Mouse (Mus musculus) CH12.LX (cell line): ENCODE measurements around the gene Hrh2. TPM values are rescaled to one million over a fixed set of nuclear protein-coding genes. Genes with fewer than 3 reads are reported as not detected.

Experiments used
- DNase-seq: peaks from one replicate; pipeline ENCODE4 v3.0.0-alpha.2; 2013; ENCODE audit errors: extremely low read depth
- H3K27ac ChIP-seq: 2 replicates; pipeline ENCODE4 v1.5.1; 2012; ENCODE audit warnings: low read depth, mild to moderate bottlenecking, control low read depth, moderate library complexity; ENCODE audit not compliant: insufficient read depth
- H3K27me3 ChIP-seq: replicated peaks from 2 replicates; pipeline ENCODE3; 2012; ENCODE audit warnings: inconsistent platforms
- H3K36me3 ChIP-seq, 2 experiments: replicated peaks in 1 of 2; 2 replicates each; pipeline versions ENCODE3 to v1.6.1; 2012; ENCODE audit warnings: inconsistent platforms in 1 of 2, low read length in 1 of 2, mild to moderate bottlenecking in 1 of 2, mixed read lengths in 1 of 2, moderate library complexity in 1 of 2; ENCODE audit not compliant: control insufficient read depth in 1 of 2, insufficient read depth in 1 of 2
- H3K4me1 ChIP-seq, 2 experiments: 2 replicates each; pipeline ENCODE4 v1.6.1; 2012; ENCODE audit warnings: inconsistent platforms in 1 of 2, moderate library complexity in 1 of 2; ENCODE audit not compliant: insufficient read depth in 2 of 2, control insufficient read depth in 1 of 2
- H3K4me2 ChIP-seq: 2 replicates; pipeline ENCODE4 v1.6.1; 2012; ENCODE audit warnings: low read depth, mild to moderate bottlenecking, control low read depth; ENCODE audit not compliant: poor library complexity, insufficient read depth, severe bottlenecking
- H3K4me3 ChIP-seq, 3 experiments: fragments of 150-350 bp in 1 of 3; sonication (generic) in 1 of 3; replicated peaks in 1 of 3; 2 replicates each; pipeline versions ENCODE3 to v1.5.1; 2011 to 2012; ENCODE audit warnings: low read depth in 2 of 3, low read length in 2 of 3, mild to moderate bottlenecking in 2 of 3, moderate library complexity in 2 of 3, control low read depth in 1 of 3, improper control_type of control experiment in 1 of 3, inconsistent platforms in 1 of 3, mixed read lengths in 1 of 3; ENCODE audit not compliant: poor library complexity in 1 of 3
- H3K79me2 ChIP-seq: replicated peaks from 2 replicates; pipeline ENCODE4 v1.6.1; 2012; ENCODE audit warnings: mild to moderate bottlenecking, moderate library complexity; ENCODE audit not compliant: control insufficient read depth, poor library complexity, insufficient read depth, severe bottlenecking; ENCODE audit errors: extremely low read depth
- H3K9ac ChIP-seq: 2 replicates; pipeline ENCODE4 v1.6.1; 2012; ENCODE audit warnings: low read depth, mild to moderate bottlenecking, control low read depth, moderate library complexity; ENCODE audit not compliant: insufficient read depth
- H3K9me3 ChIP-seq: replicated peaks from 2 replicates; pipeline ENCODE3; 2012; ENCODE audit warnings: low read length, inconsistent platforms, mixed read lengths
- BHLHE40 ChIP-seq: IDR thresholded peaks from 2 replicates; pipeline ENCODE4 v1.6.1; 2011; ENCODE audit warnings: mild to moderate bottlenecking, low read depth, low read length, improper control_type of control experiment
- CHD1 ChIP-seq: IDR thresholded peaks from 2 replicates; pipeline ENCODE4 v1.6.1; 2012; ENCODE audit warnings: low read depth, low read length, improper control_type of control experiment, inconsistent platforms
- CTCF ChIP-seq, 2 experiments: IDR thresholded peaks in 1 of 2; conservative IDR thresholded peaks in 1 of 2; 2 replicates each; pipeline ENCODE4 v1.5.1; 2011 to 2012; ENCODE audit warnings: low read depth in 2 of 2, low read length in 2 of 2, improper control_type of control experiment in 1 of 2, inconsistent platforms in 1 of 2, mild to moderate bottlenecking in 1 of 2, moderate library complexity in 1 of 2
- ELF1 ChIP-seq: IDR thresholded peaks from 2 replicates; pipeline ENCODE4 v1.6.1; 2014; ENCODE audit warnings: low read depth, mild to moderate bottlenecking, inconsistent platforms, low read length, improper control_type of control experiment
- JUND ChIP-seq: conservative IDR thresholded peaks from 2 replicates; pipeline ENCODE4 v1.6.1; 2011; ENCODE audit warnings: low read depth, low read length, improper control_type of control experiment
- KAT2A ChIP-seq: IDR thresholded peaks from 2 replicates; pipeline ENCODE4 v1.6.1; 2012; ENCODE audit warnings: low read length, improper control_type of control experiment, inconsistent platforms; ENCODE audit not compliant: insufficient replicate concordance
- MEF2A ChIP-seq: IDR thresholded peaks from 2 replicates; pipeline ENCODE4 v1.6.1; 2014; ENCODE audit warnings: low read depth, mild to moderate bottlenecking, inconsistent platforms, low read length, improper control_type of control experiment, borderline replicate concordance
- MXI1 ChIP-seq: IDR thresholded peaks from 2 replicates; pipeline ENCODE4 v1.6.1; 2011; ENCODE audit warnings: mild to moderate bottlenecking, low read depth, low read length, improper control_type of control experiment
- MYC ChIP-seq: IDR thresholded peaks from 2 replicates; pipeline ENCODE4 v1.6.1; 2011; ENCODE audit warnings: low read depth, mild to moderate bottlenecking, improper control_type of control experiment, low read length
- ZKSCAN1 ChIP-seq: IDR thresholded peaks from 2 replicates; pipeline ENCODE4 v1.6.1; 2012; ENCODE audit warnings: low read depth, inconsistent platforms, low read length, improper control_type of control experiment, borderline replicate concordance
- ZNF384 ChIP-seq: IDR thresholded peaks from 2 replicates; pipeline ENCODE4 v1.6.1; 2012; ENCODE audit warnings: low read depth, low read length, improper control_type of control experiment, inconsistent platforms
- dilution Hi-C: fragments of 300-500 bp; cut with MboI; formaldehyde crosslinking; loops from 2 replicates; pipeline ENCODE4 v1.14.3; 2020; ENCODE audit warnings: low sequenced_read_pairs; ENCODE audit not compliant: extremely low pct_unique_long_range_greater_than_20kb, extremely low pct_ligation_motif_present
- in situ Hi-C: fragments of 300-500 bp; cut with MboI; formaldehyde crosslinking; loops from 3 replicates; pipeline ENCODE4 v1.14.3; 2019; ENCODE audit warnings: low sequenced_read_pairs, low pct_ligation_motif_present, low pct_unique_long_range_greater_than_20kb, mixed read lengths
- polyA plus RNA-seq: library from polyadenylated mRNA; unstranded; fragments of >175 nt; gene quantifications from 2 replicates; pipeline ENCODE4 v1.2.1, GENCODE M21; 2012; ENCODE audit warnings: low read depth; ENCODE audit not compliant: insufficient read length
- total RNA-seq, 2 experiments: library from RNA; depleted of rRNA; stranded (reverse); fragments of 300-350 nt in 1 of 2; fragments of >200 nt in 1 of 2; gene quantifications; 2 replicates each; pipeline ENCODE4 v1.2.3; 2012 to 2014

Hrh2 gene
- total and polyA plus RNA-seq, 3 experiments = 0.04 to 0.30 TPM; not detected in 1

DNA sequence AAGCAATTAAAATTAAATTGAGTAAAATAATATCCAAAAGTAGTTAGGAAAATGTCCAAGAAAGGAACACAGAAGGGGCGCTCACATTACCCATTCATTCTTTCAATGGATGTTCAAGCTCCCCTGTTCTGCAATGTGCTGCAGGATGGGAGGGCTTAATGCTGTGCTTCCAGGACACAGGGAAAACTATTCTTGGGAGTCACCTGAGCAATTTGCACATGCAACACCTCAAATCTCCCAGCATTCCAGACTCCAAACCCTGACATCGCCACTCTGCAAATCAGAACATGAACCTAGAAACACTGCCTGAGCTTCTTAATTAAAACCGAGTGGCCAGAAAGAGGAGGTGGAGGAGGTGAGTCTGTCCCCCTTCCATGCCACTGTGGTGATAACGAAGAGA, 10.0 kb upstream of the Hrh2 start:
- in situ Hi-C loops = no loop called here
- DNase-seq = no peak
- dilution Hi-C loops = no loop called here

GRCm38 (mm10) chr13:54186394-54186793, 5.5 kb upstream of the Hrh2 start:
- TF ChIP-seq BHLHE40 (no peak), KAT2A (no peak), ZKSCAN1 (no peak)
- DNase-seq = no peak
- H3K4me2 ChIP-seq = no peak overlapping the region
- H3K4me3 ChIP-seq = no peak overlapping the region
- peaks cover 11% of the 10 kb centered on the region for H3K9me3 ChIP-seq
- H3K9ac ChIP-seq = no peak overlapping the region
- dilution Hi-C loops = no loop called here
- in situ Hi-C loops = no loop called here
- H3K27ac ChIP-seq = no peak overlapping the region
- H3K27me3 ChIP-seq = peaks cover 28% of the 10 kb centered on the region
- no peaks in the 10 kb centered on the region for H3K36me3 ChIP-seq
- no peaks in the 10 kb centered on the region for H3K79me2 ChIP-seq
- no peaks in the 10 kb centered on the region for H3K4me1 ChIP-seq

More for the DNA sequence above, 10.0 kb upstream of the Hrh2 start:
- H3K4me3 ChIP-seq = no peak overlapping the region
- H3K79me2 ChIP-seq = no peaks in the 10 kb centered on the region
- peaks cover 38% of the 10 kb centered on the region for H3K27me3 ChIP-seq
- H3K9me3 ChIP-seq = peaks cover 11% of the 10 kb centered on the region
- no peak overlapping the region for H3K9ac ChIP-seq
- H3K36me3 ChIP-seq = no peaks in the 10 kb centered on the region
- H3K4me2 ChIP-seq = no peak overlapping the region
- TF ChIP-seq MXI1 = no peak
- no peak for TF ChIP-seq BHLHE40
- no peak for TF ChIP-seq ZNF384
- TF ChIP-seq CHD1 = no peak
- TF ChIP-seq JUND = no peak
- no peak for TF ChIP-seq MEF2A
- TF ChIP-seq CTCF (conservative IDR thresholded peaks at IDR 0.05 in 1 of 2, IDR thresholded peaks at IDR 0.05 in 1 of 2; ENCODE audit: low read depth in 2 of 2, low read length in 2 of 2) = no peak
- TF ChIP-seq ELF1 = no peak
- no peaks in the 10 kb centered on the region for H3K4me1 ChIP-seq
- H3K27ac ChIP-seq = no peak overlapping the region

GRCm38 (mm10) chr13:54188190-54188706, 3.7 kb upstream of the Hrh2 start:
- TF ChIP-seq MEF2A (no peak), ZNF384 (peak; percentile 69), MYC (no peak)
- TF ChIP-seq, all 38 proteins: peak for 1
- H3K27ac ChIP-seq = no peak overlapping the region
- no peaks in the 10 kb centered on the region for H3K79me2 ChIP-seq
- H3K9me3 ChIP-seq = peaks cover 5% of the 10 kb centered on the region
- no peak overlapping the region for H3K9ac ChIP-seq
- no peaks in the 10 kb centered on the region for H3K36me3 ChIP-seq
- no peak overlapping the region for H3K4me3 ChIP-seq
- no peak for DNase-seq
- no peak overlapping the region for H3K4me2 ChIP-seq
- in situ Hi-C loops = no loop called here
- dilution Hi-C loops = no loop called here
- H3K27me3 ChIP-seq = peaks cover 37% of the 10 kb centered on the region
- H3K4me1 ChIP-seq = no peaks in the 10 kb centered on the region
